Mouse (Mus musculus): Measurements from ENCODE around the gene Lingo2. TPM values are rescaled to one million over a fixed set of nuclear protein-coding genes. Genes with fewer than 3 reads are reported as not detected.

The Lingo2 gene
- total and polyA plus RNA-seq, 3 experiments = not detected

GRCm38 (mm10) chr4:35820701-35821100 is 1130.8 kb downstream of the Lingo2 start:
- TF ChIP-seq CHD1 (IDR thresholded peaks at IDR 0.05; ENCODE audit: low read depth, low read length) (no peak), MYB (IDR thresholded peaks at IDR 0.05; ENCODE audit: low read depth, low read length) (no peak), MYC (IDR thresholded peaks at IDR 0.05; ENCODE audit: low read depth, low read length) (no peak), SMC3 (IDR thresholded peaks at IDR 0.05; ENCODE audit: low read depth, low read length) (no peak), ZC3H11A (IDR thresholded peaks at IDR 0.05; ENCODE audit: low read depth, low read length) (no peak), ZMIZ1 (IDR thresholded peaks at IDR 0.05; ENCODE audit: low read depth, low read length) (no peak), MEF2A (IDR thresholded peaks at IDR 0.05; ENCODE audit: extremely low read depth, insufficient replicate concordance, low read depth, low read length, poor library complexity, severe bottlenecking) (no peak), HCFC1 (IDR thresholded peaks at IDR 0.05; ENCODE audit: low read depth, low read length) (no peak), POLR2A (IDR thresholded peaks at IDR 0.05; ENCODE audit: control insufficient read depth in 1 of 2, insufficient read depth in 1 of 2, low read depth in 1 of 2, low read length in 2 of 2, poor library complexity in 1 of 2) (no peak), ZKSCAN1 (IDR thresholded peaks at IDR 0.05; ENCODE audit: low read depth, low read length) (no peak), USF1 (IDR thresholded peaks at IDR 0.05; ENCODE audit: low read depth, low read length) (no peak), GABPA (IDR thresholded peaks at IDR 0.05; ENCODE audit: low read depth, low read length) (no peak), EP300 (IDR thresholded peaks at IDR 0.05; ENCODE audit: low read depth in 1 of 2, low read length in 2 of 2) (no peak), UBTF (IDR thresholded peaks at IDR 0.05; ENCODE audit: borderline replicate concordance, insufficient read depth, low read depth, low read length) (no peak), CHD2 (IDR thresholded peaks at IDR 0.05; ENCODE audit: low read length) (no peak)

GRCm38 (mm10) chr4:35814698-35815097 is 1136.8 kb downstream of the Lingo2 start:
- no peaks in the 10 kb centered on the region for H3K79me2 ChIP-seq (ENCODE audit: control insufficient read depth, insufficient read depth, low read length, poor library complexity)
- no peak overlapping the region for H3K27ac ChIP-seq (ENCODE audit: control insufficient read depth, low read depth, low read length)
- H3K4me1 ChIP-seq (ENCODE audit: control insufficient read depth in 1 of 2, insufficient read depth in 2 of 2, low read length in 2 of 2) = no peaks in the 10 kb centered on the region
- no peaks in the 10 kb centered on the region for H3K36me3 ChIP-seq (ENCODE audit: control insufficient read depth in 1 of 2, insufficient read depth in 2 of 2, low read length in 2 of 2)
- no peak overlapping the region for H3K4me3 ChIP-seq (ENCODE audit: control insufficient read depth in 1 of 2, insufficient read depth in 1 of 2, low read depth in 2 of 2, low read length in 2 of 2)
- H3K9ac ChIP-seq (ENCODE audit: control insufficient read depth, low read depth, low read length, poor library complexity, severe bottlenecking) = no peak overlapping the region
- DNase-seq (ENCODE audit: low read depth, low spot score) = no peak
- H3K9me3 ChIP-seq (replicated peaks; ENCODE audit: insufficient read depth, low read length) = no peaks in the 10 kb centered on the region
- no peak for TF ChIP-seq USF2 (IDR thresholded peaks at IDR 0.05; ENCODE audit: borderline replicate concordance in 1 of 2, insufficient read depth in 1 of 2, low read depth in 1 of 2, low read length in 2 of 2)
- TF ChIP-seq SMC3 (IDR thresholded peaks at IDR 0.05; ENCODE audit: low read depth, low read length) = no peak
- no peak for TF ChIP-seq RAD21 (IDR thresholded peaks at IDR 0.05; ENCODE audit: low read depth, low read length)
- no peak for TF ChIP-seq CHD2 (IDR thresholded peaks at IDR 0.05; ENCODE audit: low read length)
- TF ChIP-seq TAL1 (IDR thresholded peaks at IDR 0.05; ENCODE audit: low read length) = no peak
- no peak for TF ChIP-seq MAX (IDR thresholded peaks at IDR 0.05; ENCODE audit: low read length)
- TF ChIP-seq ZKSCAN1 (IDR thresholded peaks at IDR 0.05; ENCODE audit: low read depth, low read length) = no peak
- no peak for TF ChIP-seq POLR2AphosphoS2 (IDR thresholded peaks at IDR 0.05; ENCODE audit: low read length)
- TF ChIP-seq GATA1 (IDR thresholded peaks at IDR 0.05; ENCODE audit: low read depth, low read length) = no peak
- no peak for TF ChIP-seq ZC3H11A (IDR thresholded peaks at IDR 0.05; ENCODE audit: low read depth, low read length)
- TF ChIP-seq MAZ (IDR thresholded peaks at IDR 0.05; ENCODE audit: low read depth, low read length) = no peak
- no peak for TF ChIP-seq USF1 (IDR thresholded peaks at IDR 0.05; ENCODE audit: low read depth, low read length)
- TF ChIP-seq ZMIZ1 (IDR thresholded peaks at IDR 0.05; ENCODE audit: low read depth, low read length) = no peak
- TF ChIP-seq BHLHE40 (IDR thresholded peaks at IDR 0.05; ENCODE audit: borderline replicate concordance, low read depth, low read length) = no peak
- TF ChIP-seq KAT2A (conservative IDR thresholded peaks at IDR 0.05; ENCODE audit: low read depth, low read length) = no peak
- no peaks in the 10 kb centered on the region for H3K27me3 ChIP-seq (ENCODE audit: control insufficient read depth in 1 of 2, insufficient read depth in 2 of 2, low read length in 2 of 2)

More at GRCm38 (mm10) chr4:35820701-35821100, 1130.8 kb downstream of the Lingo2 start:
- no peaks in the 10 kb centered on the region for H3K27me3 ChIP-seq (ENCODE audit: control insufficient read depth in 1 of 2, insufficient read depth in 2 of 2, low read length in 2 of 2)
- H3K79me2 ChIP-seq (ENCODE audit: control insufficient read depth, insufficient read depth, low read length, poor library complexity) = no peaks in the 10 kb centered on the region
- no peaks in the 10 kb centered on the region for H3K4me1 ChIP-seq (ENCODE audit: control insufficient read depth in 1 of 2, insufficient read depth in 2 of 2, low read length in 2 of 2)
- H3K36me3 ChIP-seq (ENCODE audit: control insufficient read depth in 1 of 2, insufficient read depth in 2 of 2, low read length in 2 of 2) = no peaks in the 10 kb centered on the region
- no peak overlapping the region for H3K4me3 ChIP-seq (ENCODE audit: control insufficient read depth in 1 of 2, insufficient read depth in 1 of 2, low read depth in 2 of 2, low read length in 2 of 2)
- no peak overlapping the region for H3K9ac ChIP-seq (ENCODE audit: control insufficient read depth, low read depth, low read length, poor library complexity, severe bottlenecking)
- no peak for DNase-seq (ENCODE audit: low read depth, low spot score)
- no peaks in the 10 kb centered on the region for H3K9me3 ChIP-seq (replicated peaks; ENCODE audit: insufficient read depth, low read length)
- H3K27ac ChIP-seq (ENCODE audit: control insufficient read depth, low read depth, low read length) = no peak overlapping the region

All from MEL (cell line).